Mouse (Mus musculus) CH12F3 (cell line): ENCODE results near the gene Sh3pxd2a.

ENCODE experiments used
- in situ Hi-C: fragments of 300-500 bp; cut with MboI; formaldehyde crosslinking; loops from 2 replicates; pipeline ENCODE4 v1.14.3; 2020; ENCODE audit warnings: low sequenced_read_pairs

Sh3pxd2a gene

DNA sequence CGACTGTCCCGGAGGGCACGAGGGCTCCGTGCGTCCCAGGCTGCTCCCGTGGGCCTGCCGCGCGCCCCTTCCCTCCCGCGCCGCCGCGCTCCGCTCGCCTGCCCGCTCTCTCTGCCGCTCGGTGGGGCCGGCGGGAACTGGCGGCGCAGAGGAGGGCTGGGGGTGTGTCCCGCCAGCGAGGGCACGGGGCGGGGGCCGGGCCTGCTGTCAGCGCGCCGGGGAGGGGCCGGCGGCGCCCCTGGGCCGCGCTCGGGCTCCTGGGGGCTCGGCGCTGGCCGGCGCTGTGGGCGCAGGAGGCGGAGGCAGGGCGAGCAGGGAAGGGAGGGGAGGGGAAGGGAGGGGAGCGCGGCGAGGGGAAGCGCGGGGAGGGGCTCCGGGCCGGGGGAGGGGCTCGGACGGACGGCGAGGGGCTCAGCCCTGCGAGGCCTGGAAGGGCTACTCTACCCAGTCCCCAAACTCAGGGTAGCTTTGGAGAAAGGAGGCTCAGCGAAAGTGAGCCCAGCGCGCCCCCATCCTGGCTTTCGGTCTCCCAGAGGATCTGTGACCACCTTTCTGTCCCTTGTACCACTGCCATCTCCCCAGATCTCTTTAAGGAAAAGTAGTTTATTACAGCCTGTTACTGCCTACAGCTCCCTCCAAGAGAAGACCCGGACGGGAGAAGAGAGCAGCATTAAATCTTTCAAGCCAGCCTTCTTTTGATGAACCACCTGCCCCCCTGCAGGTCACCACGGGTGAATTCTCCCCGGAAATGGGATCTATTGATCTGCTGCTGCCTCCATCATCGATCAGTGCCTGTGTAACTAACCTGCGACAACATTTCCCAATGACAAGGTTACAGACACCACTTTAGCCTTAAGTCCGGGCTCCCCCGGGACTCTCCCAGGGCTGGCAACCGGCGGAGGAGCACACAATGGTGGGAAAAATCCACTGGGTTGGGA is at the start of gene Sh3pxd2a:
Gene Sh3pxd2a (minus strand): TSS at position 98 of the 938 bp plus-strand sequence.
- in situ Hi-C loops = loop anchor here (10.0 kb wide), 1 partner anchor 100 kb away; no protein-coding TSS in a partner anchor

DNA sequence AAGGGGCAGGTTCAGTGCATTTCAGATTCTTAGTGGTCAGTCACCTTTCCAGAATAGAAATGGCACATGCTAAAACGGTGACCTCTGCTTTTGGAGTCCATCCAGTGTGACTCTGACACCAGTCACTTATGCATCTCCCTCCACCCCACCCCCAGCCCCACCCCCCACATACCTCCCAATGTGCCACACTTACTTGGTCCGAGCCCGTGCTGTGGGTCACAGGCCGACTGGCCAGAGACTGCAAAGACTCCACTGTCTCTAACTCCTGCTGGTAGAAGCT is 49.4 kb upstream of the Sh3pxd2a start:
- in situ Hi-C loops = no loop called here

GRCm38 (mm10) chr19:47512794-47513617 is 48.8 kb upstream of the Sh3pxd2a start:
- in situ Hi-C loops = no loop called here

- in situ Hi-C loops = no loop called here
These were observed 47.8 kb upstream of the Sh3pxd2a start for GRCm38 (mm10) chr19:47511958-47512357.

DNA sequence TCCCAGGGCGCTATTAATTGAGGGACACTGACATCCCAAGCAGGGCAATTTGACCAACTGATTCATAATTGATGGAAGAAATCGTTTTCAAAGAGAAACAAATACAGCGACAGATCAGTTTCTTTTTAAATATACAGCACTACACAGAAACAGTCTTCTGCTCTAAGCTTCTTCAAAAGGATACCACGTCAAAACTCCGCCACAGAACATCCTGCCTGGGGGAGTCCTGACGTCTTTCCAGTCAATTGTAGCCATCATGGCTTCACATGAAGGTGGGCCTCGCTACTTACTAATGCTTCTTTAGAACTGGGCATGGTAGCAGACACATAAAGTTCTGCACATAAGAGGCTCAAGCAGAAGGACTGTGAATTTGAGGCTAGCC is 47.1 kb upstream of the Sh3pxd2a start:
- in situ Hi-C loops = no loop called here

DNA sequence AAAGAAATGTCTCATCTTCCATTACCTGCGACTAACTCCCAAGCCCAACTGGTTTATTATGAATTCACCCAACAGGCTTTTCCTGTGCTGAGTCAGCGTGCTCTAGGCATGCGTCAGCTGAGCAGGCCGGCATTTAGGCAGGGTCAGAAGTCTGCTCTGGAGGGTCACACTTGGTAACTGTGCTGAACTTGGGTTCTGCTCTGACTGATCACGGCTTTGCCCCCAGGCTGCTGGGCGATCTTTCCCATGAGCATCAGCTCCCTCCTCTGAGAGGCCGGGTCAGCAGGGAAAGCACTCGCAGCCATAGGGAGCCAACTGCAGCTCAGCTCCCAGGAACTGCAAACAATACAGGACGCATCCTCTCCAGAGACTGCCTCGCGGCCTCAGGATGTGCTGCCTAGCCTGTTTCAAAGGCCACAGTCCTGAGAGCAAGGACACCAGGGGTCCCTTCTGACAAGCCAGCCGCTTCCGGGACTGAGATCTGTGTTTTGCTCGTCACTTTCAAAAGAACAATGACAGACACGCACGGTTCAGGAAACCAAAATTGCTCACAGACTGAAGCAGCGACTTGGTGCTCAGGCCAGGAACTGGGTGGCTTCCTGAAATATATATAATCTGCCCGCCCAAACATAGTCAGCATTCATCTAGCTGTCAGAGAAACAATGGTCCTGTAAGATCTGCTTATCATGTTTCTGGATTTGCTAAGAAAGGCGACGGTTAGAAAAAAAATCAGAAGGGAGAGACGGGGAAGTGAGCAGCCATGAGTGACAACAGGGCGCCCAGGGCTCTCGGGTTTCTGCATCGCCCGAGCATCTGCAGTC is 46.5 kb upstream of the Sh3pxd2a start:
- in situ Hi-C loops = no loop called here

DNA sequence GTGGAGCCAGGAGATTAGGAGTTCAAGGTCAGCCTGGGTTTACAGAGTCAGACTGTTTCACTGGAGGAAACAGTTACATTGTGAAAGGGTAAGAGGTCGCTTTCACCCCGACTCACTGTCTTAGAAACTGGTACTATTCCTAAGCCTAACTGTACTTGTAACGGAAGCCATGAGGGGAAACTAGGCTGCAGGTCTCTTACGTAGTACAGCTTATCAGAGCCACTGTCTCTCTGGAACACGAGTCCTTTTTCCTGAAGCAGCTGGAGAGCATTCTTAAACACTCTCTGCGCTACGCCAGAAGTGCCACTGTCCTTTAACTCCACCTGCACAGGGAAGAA is 45.9 kb upstream of the Sh3pxd2a start:
- in situ Hi-C loops = no loop called here

GRCm38 (mm10) chr19:47508771-47509281 is 44.6 kb upstream of the Sh3pxd2a start:
- in situ Hi-C loops = no loop called here

DNA sequence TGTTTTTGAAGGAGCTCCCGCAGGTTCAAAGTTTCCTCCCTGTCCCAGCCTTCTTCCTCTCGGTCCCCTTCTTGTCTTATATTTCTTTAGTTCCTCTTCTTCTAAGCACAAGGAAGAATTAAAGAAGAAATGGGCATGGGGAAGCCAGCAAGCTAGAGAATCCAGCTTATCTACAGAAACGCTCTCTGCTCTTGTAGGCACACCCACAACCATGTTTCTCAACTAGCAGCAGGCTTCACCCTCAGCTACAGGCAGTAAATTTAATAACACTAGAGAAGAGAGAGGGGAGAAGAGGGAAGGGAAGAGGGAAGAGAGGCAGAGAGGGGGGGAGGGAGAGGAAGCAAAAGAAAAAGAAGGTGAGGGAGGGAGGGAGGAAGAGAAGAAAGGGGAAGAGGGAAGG is 44.0 kb upstream of the Sh3pxd2a start:
- in situ Hi-C loops = no loop called here

DNA sequence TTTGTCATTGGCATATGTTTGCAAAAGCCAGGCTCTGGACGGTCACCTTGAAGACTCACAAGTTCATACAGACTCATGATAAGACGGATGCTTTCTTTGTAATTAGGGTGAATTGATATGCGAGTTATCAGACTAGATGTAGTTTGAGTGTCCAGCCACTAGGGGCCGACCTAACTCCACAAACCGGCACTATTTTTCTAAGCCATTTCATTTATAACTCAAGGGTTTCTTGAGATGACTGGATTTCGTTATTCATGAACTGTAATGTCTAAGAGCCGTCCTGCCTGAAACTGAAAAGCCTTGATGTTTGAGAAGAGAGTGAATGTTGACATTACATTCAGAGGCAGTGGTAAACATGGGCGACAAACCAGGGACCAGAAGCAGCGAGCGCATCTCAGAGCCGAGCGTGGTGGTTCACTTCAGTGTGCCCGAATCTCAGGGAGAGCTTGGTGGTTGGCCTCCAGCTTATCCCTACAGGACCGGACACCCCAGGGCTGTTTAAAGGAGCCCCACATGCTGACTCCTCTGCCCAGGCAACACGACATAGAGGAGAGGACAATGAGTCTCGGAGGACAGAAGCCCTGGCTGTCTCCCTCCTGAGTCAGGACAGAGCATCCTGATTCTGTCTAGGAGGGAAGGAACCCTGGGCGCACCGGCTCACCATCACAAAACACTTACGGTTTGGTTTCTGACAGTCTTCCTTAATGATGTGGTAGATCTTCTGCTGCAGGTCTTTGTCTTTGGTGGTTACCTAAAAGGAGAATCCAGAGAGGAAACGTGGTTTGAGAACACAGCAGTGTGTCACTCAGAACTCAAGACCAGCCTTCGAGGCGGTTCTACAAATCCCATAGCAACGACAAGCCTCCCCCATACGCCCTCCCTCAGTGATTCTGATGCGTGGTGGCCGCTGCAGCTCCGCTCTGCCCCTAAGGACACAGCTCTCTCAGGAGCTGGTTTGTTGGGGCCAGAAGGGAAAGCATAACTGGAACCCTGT is 43.2 kb upstream of the Sh3pxd2a start:
- in situ Hi-C loops = no loop called here

GRCm38 (mm10) chr19:47503625-47504024 is 39.4 kb upstream of the Sh3pxd2a start:
- in situ Hi-C loops = no loop called here

- in situ Hi-C loops = no loop called here
These were observed 38.4 kb upstream of the Sh3pxd2a start for GRCm38 (mm10) chr19:47502563-47502962.

DNA sequence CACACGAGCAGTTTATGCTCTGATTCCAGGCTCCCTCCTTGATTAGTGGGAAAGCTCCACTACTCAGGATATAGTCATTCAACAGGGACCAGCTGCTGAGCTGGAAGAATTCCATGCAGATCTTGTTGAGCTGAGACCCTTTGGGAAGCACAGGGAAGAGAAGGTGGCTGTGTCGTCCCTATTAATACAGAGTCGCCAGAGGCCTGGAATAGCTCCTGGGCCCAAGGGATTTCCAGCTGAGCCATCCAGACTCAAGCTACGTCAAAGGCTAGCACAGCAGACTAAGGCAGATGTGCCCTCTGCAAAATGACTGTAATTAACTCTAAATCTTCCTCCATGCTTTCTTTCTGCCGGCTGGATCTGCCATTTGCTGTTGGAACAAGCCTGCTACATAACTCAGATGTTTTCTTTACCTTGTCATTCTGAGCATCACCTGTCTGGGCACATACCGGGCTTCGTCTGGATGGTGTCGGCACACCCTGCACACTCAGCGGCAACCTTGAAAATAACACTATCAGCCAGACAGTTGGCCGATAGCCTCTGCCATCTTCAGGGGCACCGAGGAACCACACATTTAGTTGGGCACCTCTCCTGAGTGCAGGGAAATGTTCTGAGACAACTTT is 36.3 kb upstream of the Sh3pxd2a start:
- in situ Hi-C loops = no loop called here

- in situ Hi-C loops = no loop called here
These were observed 35.6 kb upstream of the Sh3pxd2a start for GRCm38 (mm10) chr19:47499841-47500240.

DNA sequence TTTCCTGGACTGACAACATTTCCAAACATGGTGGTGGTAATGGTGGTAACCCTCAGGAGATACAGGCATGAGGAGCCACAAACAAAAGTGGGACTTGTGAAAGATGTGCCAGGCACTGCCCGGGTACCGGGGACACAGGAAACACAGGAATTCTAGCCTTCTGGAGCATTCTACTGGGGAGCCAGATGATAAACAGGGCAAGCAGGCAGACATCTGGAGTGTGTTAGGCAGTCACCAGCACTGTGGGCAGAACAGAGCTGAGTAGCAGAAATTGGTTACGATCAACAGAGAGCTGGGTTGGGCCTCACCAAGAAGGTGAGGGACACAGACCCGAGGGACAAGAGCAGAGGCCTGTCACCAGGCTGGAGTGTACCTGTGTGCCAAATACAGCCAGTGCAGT is 34.7 kb upstream of the Sh3pxd2a start:
- in situ Hi-C loops = no loop called here

- in situ Hi-C loops = no loop called here
These were observed 33.5 kb upstream of the Sh3pxd2a start for GRCm38 (mm10) chr19:47497736-47498135.

DNA sequence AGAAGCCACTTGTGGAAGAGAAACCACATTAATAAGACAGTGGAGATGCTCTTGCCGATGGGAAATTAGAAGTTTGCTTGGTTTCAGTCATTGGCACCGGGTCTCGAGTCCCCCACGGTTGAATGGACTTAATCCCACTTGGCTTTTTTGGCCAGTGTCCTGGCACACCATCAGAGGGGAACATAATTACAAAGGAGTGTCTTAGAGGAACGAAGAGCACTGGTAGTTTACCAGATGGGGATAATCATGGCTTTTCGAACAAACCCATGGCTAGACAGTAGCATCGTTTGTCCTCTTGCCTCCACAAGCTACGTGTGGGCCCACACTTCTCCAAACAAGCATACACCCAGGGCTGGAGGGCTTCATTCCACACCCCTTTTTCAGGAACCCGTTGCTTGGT is 33.1 kb upstream of the Sh3pxd2a start:
- in situ Hi-C loops = no loop called here

- in situ Hi-C loops = no loop called here
These were observed 29.1 kb upstream of the Sh3pxd2a start for GRCm38 (mm10) chr19:47493017-47493997.
